Mouse (Mus musculus) lung, postnatal 0 days (tissue): ENCODE measurements at regions not wholly inside any gene's neighbourhood (a gene's known extent, or its start where the extent isn't known, plus 50 kb on each side); places are given as distances from the start of the nearest gene placed in this dataset.

Source experiments
- ATAC-seq: fragments of 200-750 bp; cut with Nextera tagmentation; 2 replicates; pipeline ENCODE4 v1.8.0; 2017; ENCODE audit warnings: moderate library complexity
- DNase-seq: peaks from one replicate; pipeline ENCODE4 v3.0.0-alpha.2; 2016; ENCODE audit warnings: low spot score
- H3K27ac ChIP-seq: fragments of 300-500 bp; sonication (generic); 2 replicates; pipeline ENCODE4 v1.5.1; 2014; ENCODE audit warnings: antibody characterized with exemption, mild to moderate bottlenecking, low read length, mixed read lengths
- H3K27me3 ChIP-seq: fragments of 300-500 bp; sonication (generic); replicated peaks from 2 replicates; pipeline ENCODE4 v1.6.1; 2014; ENCODE audit warnings: low read length, mixed read lengths; ENCODE audit not compliant: insufficient read depth
- H3K36me3 ChIP-seq: fragments of 300-500 bp; sonication (generic); 2 replicates; pipeline ENCODE4 v1.6.1; 2014; ENCODE audit warnings: low read length, mixed read lengths; ENCODE audit not compliant: insufficient read depth
- H3K4me1 ChIP-seq: fragments of 300-500 bp; sonication (generic); 2 replicates; pipeline ENCODE4 v1.6.1; 2014; ENCODE audit warnings: antibody characterized with exemption, low read depth, low read length, mixed read lengths; ENCODE audit not compliant: insufficient read depth
- H3K4me2 ChIP-seq: fragments of 300-500 bp; sonication (generic); replicated peaks from 2 replicates; pipeline ENCODE4 v1.6.1; 2014; ENCODE audit warnings: low read depth, mild to moderate bottlenecking, low read length, moderate library complexity, mixed read lengths
- H3K4me3 ChIP-seq: fragments of 300-500 bp; sonication (generic); 2 replicates; pipeline ENCODE4 v1.5.1; 2014; ENCODE audit warnings: low read depth, low read length
- H3K9ac ChIP-seq: fragments of 300-500 bp; sonication (generic); replicated peaks from 2 replicates; pipeline ENCODE4 v1.6.1; 2014; ENCODE audit warnings: low read depth, mild to moderate bottlenecking
- H3K9me3 ChIP-seq: fragments of 300-500 bp; sonication (generic); 2 replicates; pipeline ENCODE4 v1.6.1; 2016; ENCODE audit warnings: low read length, mixed read lengths
- CTCF ChIP-seq: IDR thresholded peaks from 2 replicates; pipeline ENCODE4 v1.5.1; 2016; ENCODE audit warnings: antibody characterized with exemption, mild to moderate bottlenecking
- EP300 ChIP-seq: IDR thresholded peaks from 2 replicates; pipeline ENCODE4 v1.6.1; 2016; ENCODE audit warnings: antibody characterized with exemption, mild to moderate bottlenecking, control low read depth
- WGBS: fragments of 180-500 bp; shearing (Covaris S2); extraction: QIAGEN DNeasy Blood & Tissue Kit; methylation state at CpG from one replicate; pipeline ENCODE4 v1.1.7; 2014; 5-methylcytosine and 5-hydroxymethylcytosine counted together

- no peak overlapping the region for H3K9ac ChIP-seq
- DNase-seq, result no peak
- no peaks in the 10 kb centered on the region for H3K36me3 ChIP-seq
- H3K9me3 ChIP-seq, result no peaks in the 10 kb centered on the region
- H3K4me2 ChIP-seq, result no peak overlapping the region
- ATAC-seq, result no peak
- no peak overlapping the region for H3K27ac ChIP-seq
- 70% methylated on average over 7 of the region's 7 CpGs for WGBS
- H3K4me1 ChIP-seq, result no peaks in the 10 kb centered on the region
- H3K27me3 ChIP-seq, result no peaks in the 10 kb centered on the region
- H3K4me3 ChIP-seq, result no peak overlapping the region
- TF ChIP-seq CTCF, result no peak
- TF ChIP-seq EP300, result no peak
Observed at GRCm38 (mm10) chr1:163619831-163620230, 105.2 kb downstream of the Mettl11b start.

DNA sequence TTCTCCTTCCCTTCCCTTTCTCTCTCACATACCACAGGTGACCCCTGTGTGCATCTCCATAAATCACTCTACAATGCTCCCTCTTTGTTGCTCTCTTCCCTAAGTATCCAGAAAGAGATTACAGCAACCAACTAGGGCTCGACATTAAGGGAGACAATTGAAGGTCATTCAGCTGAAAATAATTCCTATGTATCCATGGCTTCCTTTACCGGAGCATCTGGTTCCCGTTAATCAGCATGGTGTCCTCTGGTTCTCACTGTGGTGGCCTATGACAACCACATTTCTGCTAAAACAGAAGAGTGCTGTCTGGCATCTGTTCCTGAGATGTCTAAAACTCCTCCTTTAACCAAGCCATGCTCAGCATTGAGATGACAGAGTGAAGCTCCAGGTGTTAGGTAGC lies 106.9 kb downstream of the Mettl11b start:
- Histone ChIP-seq H3K9ac (no peak overlapping the region), H3K27ac (no peak overlapping the region), H3K4me3 (no peak overlapping the region), H3K27me3 (no peaks in the 10 kb centered on the region), H3K4me1 (no peaks in the 10 kb centered on the region), H3K9me3 (no peaks in the 10 kb centered on the region), H3K4me2 (no peak overlapping the region), H3K36me3 (no peaks in the 10 kb centered on the region)
- no peak for ATAC-seq
- no peak for TF ChIP-seq EP300
- TF ChIP-seq CTCF, result no peak
- WGBS, result 57% methylated on average over 3 of the region's 3 CpGs
- DNase-seq, result no peak

DNA sequence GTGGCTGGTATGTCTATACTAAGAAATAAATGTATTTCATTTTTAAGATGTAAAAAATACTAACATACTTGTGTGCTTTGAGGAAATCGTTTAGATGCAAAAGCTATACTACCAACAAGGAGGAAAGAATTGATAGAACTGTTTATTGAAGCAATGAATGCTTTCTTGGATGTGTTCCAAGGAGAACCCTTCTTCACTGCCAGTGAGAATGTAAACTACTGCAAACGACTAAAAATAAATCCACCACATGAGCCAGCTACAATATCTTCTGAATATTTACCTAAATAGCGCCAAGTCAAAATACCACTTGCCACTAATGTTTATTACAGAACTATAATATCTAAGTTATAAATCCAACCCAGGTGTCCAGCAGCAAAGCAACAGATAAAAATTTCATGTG lies 108.4 kb downstream of the Mettl11b start:
- H3K27me3 ChIP-seq, result no peaks in the 10 kb centered on the region
- no peak for ATAC-seq
- H3K9ac ChIP-seq, result no peak overlapping the region
- H3K4me1 ChIP-seq, result no peaks in the 10 kb centered on the region
- DNase-seq, result no peak
- no peaks in the 10 kb centered on the region for H3K9me3 ChIP-seq
- TF ChIP-seq CTCF (no peak), EP300 (no peak)
- WGBS, result 36% methylated on average over 3 of the region's 3 CpGs
- no peak overlapping the region for H3K4me3 ChIP-seq
- H3K27ac ChIP-seq, result no peak overlapping the region
- no peaks in the 10 kb centered on the region for H3K36me3 ChIP-seq
- no peak overlapping the region for H3K4me2 ChIP-seq

GRCm38 (mm10) chr1:163608429-163608828 lies 116.6 kb downstream of the Mettl11b start:
- WGBS, result 91% methylated on average over 1 of the region's 1 CpGs
- Histone ChIP-seq H3K9me3 (no peaks in the 10 kb centered on the region), H3K27ac (no peak overlapping the region)

GRCm38 (mm10) chr1:163607701-163608100 lies 117.3 kb downstream of the Mettl11b start:
- H3K36me3 ChIP-seq, result no peaks in the 10 kb centered on the region
- ATAC-seq, result no peak
- 78% methylated on average over 5 of the region's 5 CpGs for WGBS
- H3K9me3 ChIP-seq, result no peaks in the 10 kb centered on the region
- no peak overlapping the region for H3K27ac ChIP-seq
- H3K4me2 ChIP-seq, result no peak overlapping the region
- H3K9ac ChIP-seq, result no peak overlapping the region
- no peaks in the 10 kb centered on the region for H3K4me1 ChIP-seq
- H3K27me3 ChIP-seq, result no peaks in the 10 kb centered on the region
- H3K4me3 ChIP-seq, result no peak overlapping the region
- no peak for TF ChIP-seq CTCF
- TF ChIP-seq EP300, result no peak
- no peak for DNase-seq

More at GRCm38 (mm10) chr1:163608429-163608828, 116.6 kb downstream of the Mettl11b start:
- Histone ChIP-seq H3K4me2 (no peak overlapping the region), H3K27me3 (no peaks in the 10 kb centered on the region), H3K36me3 (no peaks in the 10 kb centered on the region), H3K9ac (no peak overlapping the region), H3K4me1 (no peaks in the 10 kb centered on the region), H3K4me3 (no peak overlapping the region)
- no peak for DNase-seq
- TF ChIP-seq EP300 (no peak), CTCF (no peak)
- no peak for ATAC-seq

GRCm38 (mm10) chr1:163599926-163600890 lies 124.8 kb downstream of the Mettl11b start:
- H3K4me1 ChIP-seq, result no peaks in the 10 kb centered on the region
- H3K4me2 ChIP-seq, result no peak overlapping the region
- H3K9me3 ChIP-seq, result no peaks in the 10 kb centered on the region
- TF ChIP-seq CTCF (no peak), EP300 (no peak)
- H3K36me3 ChIP-seq, result no peaks in the 10 kb centered on the region
- DNase-seq (no peak), ATAC-seq (no peak)
- 55% methylated on average over 7 of the region's 7 CpGs for WGBS
- H3K27ac ChIP-seq, result no peak overlapping the region
- no peaks in the 10 kb centered on the region for H3K27me3 ChIP-seq
- no peak overlapping the region for H3K4me3 ChIP-seq
- no peak overlapping the region for H3K9ac ChIP-seq
